Mouse (Mus musculus): ENCODE data around the gene Olfm2. TPM values are rescaled to one million over a fixed set of nuclear protein-coding genes. Genes with fewer than 3 reads are reported as not detected.

Olfm2 gene
- polyA plus RNA-seq, 1 experiment, result 0.53 TPM

DNA sequence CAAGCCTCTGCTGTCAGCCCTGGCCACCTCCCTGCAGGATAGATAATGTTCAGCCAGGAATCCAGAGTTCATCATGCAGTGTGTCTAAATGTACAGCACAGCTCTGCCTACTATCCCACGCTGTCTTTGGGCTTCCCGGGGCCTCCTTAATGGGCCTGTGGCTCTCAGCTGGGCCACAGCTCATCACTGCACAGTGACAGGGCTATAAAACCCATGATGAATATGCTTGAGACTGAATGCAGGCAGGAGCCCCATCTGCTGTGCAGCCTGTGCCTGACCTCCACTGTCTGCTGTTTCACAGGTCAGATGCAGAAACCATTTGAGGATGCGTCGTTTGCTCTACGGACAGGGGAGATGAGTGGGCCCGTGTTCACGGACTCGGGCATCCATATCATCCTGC is 83.3 kb downstream of the Olfm2 start:
- H3K27me3 ChIP-seq (ENCODE audit: control insufficient read depth, insufficient read depth, low read length), result no peaks in the 10 kb centered on the region
- no peak overlapping the region for H3K27ac ChIP-seq (ENCODE audit: insufficient read depth, low read length)
- TF ChIP-seq CTCF (IDR thresholded peaks at IDR 0.05; ENCODE audit: extremely low read depth, insufficient read depth, insufficient read length, insufficient replicate concordance), result no peak
- no peak for TF ChIP-seq POLR2A (IDR thresholded peaks at IDR 0.05; ENCODE audit: low read depth, low read length)
- peaks cover 25% of the 10 kb centered on the region for H3K36me3 ChIP-seq (ENCODE audit: control insufficient read depth, insufficient read depth, low read length)
- no peak overlapping the region for H3K4me3 ChIP-seq (ENCODE audit: extremely low read depth, insufficient read depth, insufficient read length)
- no peak for DNase-seq (ENCODE audit: low read depth in 1 of 2, low spot score in 2 of 2)
- 98% methylated on average over 8 of the region's 8 CpGs for WGBS
- no peaks in the 10 kb centered on the region for H3K4me1 ChIP-seq (ENCODE audit: control insufficient read depth, insufficient read depth, insufficient read length)

DNA sequence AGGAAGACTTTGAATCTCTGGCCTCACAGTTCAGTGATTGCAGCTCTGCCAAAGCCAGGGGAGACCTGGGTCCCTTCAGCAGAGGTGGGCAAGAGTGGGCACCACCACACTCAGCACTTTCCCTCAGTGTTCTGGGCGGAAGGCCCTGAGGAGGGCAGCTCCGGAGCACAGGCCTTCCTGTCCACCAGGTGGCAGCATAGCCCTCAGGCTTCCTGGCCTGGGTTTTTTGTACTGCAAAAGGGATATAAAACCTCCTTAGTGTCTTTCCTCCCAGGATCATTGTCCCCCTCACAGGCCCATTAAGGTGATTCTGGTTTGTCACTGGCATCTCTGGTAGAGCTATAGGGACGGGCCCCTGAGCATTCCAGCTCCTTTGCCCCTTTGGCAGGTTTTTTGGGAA is 83.8 kb downstream of the Olfm2 start:
- DNase-seq (ENCODE audit: low read depth in 1 of 2, low spot score in 2 of 2), result peak in 1 of 2 experiments; percentile 51
- Histone ChIP-seq H3K27ac (ENCODE audit: insufficient read depth, low read length) (no peak overlapping the region), H3K36me3 (ENCODE audit: control insufficient read depth, insufficient read depth, low read length) (peaks cover 27% of the 10 kb centered on the region), H3K27me3 (ENCODE audit: control insufficient read depth, insufficient read depth, low read length) (no peaks in the 10 kb centered on the region), H3K4me3 (ENCODE audit: extremely low read depth, insufficient read depth, insufficient read length) (no peak overlapping the region), H3K4me1 (ENCODE audit: control insufficient read depth, insufficient read depth, insufficient read length) (no peaks in the 10 kb centered on the region)
- WGBS, result 67% methylated on average over 3 of the region's 3 CpGs
- peak; percentile 91 for TF ChIP-seq CTCF (IDR thresholded peaks at IDR 0.05; ENCODE audit: extremely low read depth, insufficient read depth, insufficient read length, insufficient replicate concordance)
- no peak for TF ChIP-seq POLR2A (IDR thresholded peaks at IDR 0.05; ENCODE audit: low read depth, low read length)

- TF ChIP-seq POLR2A (IDR thresholded peaks at IDR 0.05; ENCODE audit: low read depth, low read length), result no peak
- no peak for TF ChIP-seq CTCF (IDR thresholded peaks at IDR 0.05; ENCODE audit: extremely low read depth, insufficient read depth, insufficient read length, insufficient replicate concordance)
- WGBS, result 86% methylated on average over 3 of the region's 3 CpGs
- DNase-seq (ENCODE audit: low read depth in 1 of 2, low spot score in 2 of 2), result no peak
- peaks cover 2% of the 10 kb centered on the region; the same call in 1 of the 2 replicates for H3K4me1 ChIP-seq (ENCODE audit: control insufficient read depth, insufficient read depth, insufficient read length)
- peaks cover 26% of the 10 kb centered on the region for H3K36me3 ChIP-seq (ENCODE audit: control insufficient read depth, insufficient read depth, low read length)
- H3K27ac ChIP-seq (ENCODE audit: insufficient read depth, low read length), result no peak overlapping the region
- no peak overlapping the region for H3K4me3 ChIP-seq (ENCODE audit: extremely low read depth, insufficient read depth, insufficient read length)
- H3K27me3 ChIP-seq (ENCODE audit: control insufficient read depth, insufficient read depth, low read length), result no peaks in the 10 kb centered on the region
Measured at GRCm38 (mm10) chr9:20657546-20657945, 88.6 kb downstream of the Olfm2 start.

DNA sequence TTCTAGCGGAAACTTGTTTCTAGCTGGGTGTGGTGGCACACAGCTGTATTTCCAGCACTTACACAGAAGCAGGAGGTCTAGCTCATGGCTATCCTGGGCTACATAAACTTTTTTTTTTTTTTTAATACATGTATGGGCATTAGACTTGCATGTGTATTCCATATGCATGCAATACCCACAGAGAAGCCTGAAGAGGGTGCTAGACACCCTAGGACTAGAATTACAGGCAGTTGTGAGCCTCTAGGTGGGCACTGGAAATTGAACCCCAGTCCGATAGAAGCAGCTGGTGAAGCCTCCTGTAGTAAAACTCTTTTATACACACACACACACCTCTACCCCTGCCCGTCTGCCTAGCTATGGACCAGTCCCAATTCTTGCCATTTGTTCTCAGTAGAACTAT is 92.3 kb downstream of the Olfm2 start:
- peaks cover 7% of the 10 kb centered on the region; the same call in 1 of the 2 replicates for H3K4me1 ChIP-seq (ENCODE audit: control insufficient read depth, insufficient read depth, insufficient read length)
- no peaks in the 10 kb centered on the region for H3K27me3 ChIP-seq (ENCODE audit: control insufficient read depth, insufficient read depth, low read length)
- H3K4me3 ChIP-seq (ENCODE audit: extremely low read depth, insufficient read depth, insufficient read length), result no peak overlapping the region
- TF ChIP-seq CTCF (IDR thresholded peaks at IDR 0.05; ENCODE audit: extremely low read depth, insufficient read depth, insufficient read length, insufficient replicate concordance), result no peak
- TF ChIP-seq POLR2A (IDR thresholded peaks at IDR 0.05; ENCODE audit: low read depth, low read length), result no peak
- no peak for DNase-seq (ENCODE audit: low read depth in 1 of 2, low spot score in 2 of 2)
- WGBS, result 98% methylated on average over 3 of the region's 3 CpGs
- H3K27ac ChIP-seq (ENCODE audit: insufficient read depth, low read length), result no peak overlapping the region
- peaks cover 14% of the 10 kb centered on the region for H3K36me3 ChIP-seq (ENCODE audit: control insufficient read depth, insufficient read depth, low read length)

GRCm38 (mm10) chr9:20652260-20652658 is 93.9 kb downstream of the Olfm2 start:
- Histone ChIP-seq H3K27ac (ENCODE audit: insufficient read depth, low read length) (peak overlapping the region; percentile 50; the same call in 1 of the 2 replicates), H3K36me3 (ENCODE audit: control insufficient read depth, insufficient read depth, low read length) (peaks cover 12% of the 10 kb centered on the region), H3K4me1 (ENCODE audit: control insufficient read depth, insufficient read depth, insufficient read length) (peaks cover 7% of the 10 kb centered on the region; the same call in 1 of the 2 replicates), H3K4me3 (ENCODE audit: extremely low read depth, insufficient read depth, insufficient read length) (peak overlapping the region; percentile 76), H3K27me3 (ENCODE audit: control insufficient read depth, insufficient read depth, low read length) (no peaks in the 10 kb centered on the region)
- under 1% methylated on average over 25 of the region's 25 CpGs for WGBS
- no peak for TF ChIP-seq POLR2A (IDR thresholded peaks at IDR 0.05; ENCODE audit: low read depth, low read length)
- DNase-seq (ENCODE audit: low read depth in 1 of 2, low spot score in 2 of 2), result no peak

GRCm38 (mm10) chr9:20651602-20652259 is 94.4 kb downstream of the Olfm2 start, which contains the start of gene Pin1:
TSS of gene Pin1 (plus strand) at chr9:20652095.
- peak within 1 kb of the TSS; percentile 50; the same call in 1 of the 2 replicates for H3K27ac ChIP-seq (ENCODE audit: insufficient read depth, low read length)

GRCm38 (mm10) chr9:20645121-20645520 is 101.0 kb downstream of the Olfm2 start:
- DNase-seq (ENCODE audit: low read depth in 1 of 2, low spot score in 2 of 2), result no peak
- Histone ChIP-seq H3K36me3 (ENCODE audit: control insufficient read depth, insufficient read depth, low read length) (peaks cover 3% of the 10 kb centered on the region; the same call in 1 of the 2 replicates), H3K27ac (ENCODE audit: insufficient read depth, low read length) (peak overlapping the region; percentile 92), H3K4me3 (ENCODE audit: extremely low read depth, insufficient read depth, insufficient read length) (peak overlapping the region; percentile 82), H3K4me1 (ENCODE audit: control insufficient read depth, insufficient read depth, insufficient read length) (peaks cover 11% of the 10 kb centered on the region), H3K27me3 (ENCODE audit: control insufficient read depth, insufficient read depth, low read length) (no peaks in the 10 kb centered on the region)
- no peak for TF ChIP-seq POLR2A (IDR thresholded peaks at IDR 0.05; ENCODE audit: low read depth, low read length)
- TF ChIP-seq CTCF (IDR thresholded peaks at IDR 0.05; ENCODE audit: extremely low read depth, insufficient read depth, insufficient read length, insufficient replicate concordance), result no peak
- 1% methylated on average over 17 of the region's 17 CpGs for WGBS

More at GRCm38 (mm10) chr9:20651602-20652259, 94.4 kb downstream of the Olfm2 start, which contains the start of gene Pin1:
- peaks cover 10% of the 10 kb centered on the region for H3K36me3 ChIP-seq (ENCODE audit: control insufficient read depth, insufficient read depth, low read length)
- no peak for TF ChIP-seq CTCF (IDR thresholded peaks at IDR 0.05; ENCODE audit: extremely low read depth, insufficient read depth, insufficient read length, insufficient replicate concordance)
- peak; percentile 59 for TF ChIP-seq POLR2A (IDR thresholded peaks at IDR 0.05; ENCODE audit: low read depth, low read length)
- under 1% methylated on average over 45 of the region's 45 CpGs for WGBS
- H3K27me3 ChIP-seq (ENCODE audit: control insufficient read depth, insufficient read depth, low read length), result no peaks in the 10 kb centered on the region
- H3K4me1 ChIP-seq (ENCODE audit: control insufficient read depth, insufficient read depth, insufficient read length), result peaks cover 7% of the 10 kb centered on the region; the same call in 1 of the 2 replicates
- peak; percentile 98 to 99 for DNase-seq (ENCODE audit: low read depth in 1 of 2, low spot score in 2 of 2)
- peak within 1 kb of the TSS; percentile 76 for H3K4me3 ChIP-seq (ENCODE audit: extremely low read depth, insufficient read depth, insufficient read length)

Data from spleen, adult 2 months (tissue).